Comparison of ENCODE assay signal across 25 mouse cellular contexts in genomic region chr11:100594608-100595007, GRCm38 (mm10). TPM values are rescaled to one million over a fixed set of nuclear protein-coding genes. Genes with fewer than 3 reads are reported as not detected.
"Had no signal": no experiment of that assay in that cellular context is flagged by ENCODE, and none has a peak within 500 bp of the region (broad histone marks: within the 10 kb centered on the region; RNA-seq: fewer than 3 reads in every experiment).

No protein-coding gene starts in this region.

- H3K4me2 ChIP-seq: intestine, embryonic 15.5 days; limb, embryonic 12.5 days; limb, embryonic 15.5 days; liver, embryonic 11.5 days; lung, embryonic 14.5 days; midbrain, embryonic 12.5 days; midbrain, embryonic 15.5 days; neural tube, embryonic 12.5 days; stomach, embryonic 15.5 days had no signal

- H3K9ac ChIP-seq: intestine, embryonic 15.5 days; limb, embryonic 12.5 days; limb, embryonic 15.5 days; liver, embryonic 14.5 days; liver, postnatal 0 days; lung, embryonic 14.5 days; midbrain, embryonic 12.5 days; midbrain, embryonic 15.5 days; neural tube, embryonic 12.5 days; stomach, embryonic 15.5 days had no signal

- H3K27ac ChIP-seq: intestine, embryonic 15.5 days; limb, embryonic 12.5 days; limb, embryonic 15.5 days; liver, embryonic 14.5 days; macrophage; midbrain, embryonic 12.5 days; midbrain, embryonic 15.5 days; neural tube, embryonic 12.5 days; stomach, embryonic 15.5 days had no signal

- ATAC-seq: intestine, embryonic 15.5 days; liver, postnatal 0 days; lung, postnatal 0 days; midbrain, embryonic 15.5 days had no signal

- H3K4me1 ChIP-seq: intestine, embryonic 15.5 days; limb, embryonic 12.5 days; limb, embryonic 15.5 days; midbrain, embryonic 12.5 days; midbrain, embryonic 15.5 days; neural tube, embryonic 12.5 days; stomach, embryonic 15.5 days had no signal

- H3K9me3 ChIP-seq: intestine, embryonic 15.5 days; limb, embryonic 12.5 days; limb, embryonic 15.5 days; midbrain, embryonic 12.5 days; midbrain, embryonic 15.5 days; neural tube, embryonic 12.5 days; stomach, embryonic 15.5 days had no signal

- DNase-seq: kidney, adult 11 months; kidney, adult 8-10 months; kidney, postnatal 14 days; kidney, postnatal 4 days; left cerebral cortex, postnatal 4 days; liver, postnatal 0 days; lung, embryonic 14.5 days; retina, postnatal 1 day; right cerebral cortex, postnatal 25 days; spleen, adult 18-20 months; thymus, adult 2 months; thymus, postnatal 14 days; thymus, postnatal 4 days had no signal

- H3K27me3 ChIP-seq: intestine, embryonic 15.5 days; limb, embryonic 12.5 days; limb, embryonic 15.5 days; midbrain, embryonic 12.5 days; midbrain, embryonic 15.5 days; neural tube, embryonic 12.5 days; stomach, embryonic 15.5 days had no signal

- H3K4me3 ChIP-seq: intestine, embryonic 15.5 days; limb, embryonic 12.5 days; limb, embryonic 15.5 days; midbrain, embryonic 12.5 days; midbrain, embryonic 15.5 days; neural tube, embryonic 12.5 days; stomach, embryonic 15.5 days had no signal

RNA-seq across cellular contexts. Expression of gene Ttc25, which starts 49.2 kb away (rescaled TPM):
- total RNA-seq: monocyte, adult 5-6 weeks had no signal
